Comparison of ENCODE assay signal across 16 mouse cellular contexts in the genomic region with DNA sequence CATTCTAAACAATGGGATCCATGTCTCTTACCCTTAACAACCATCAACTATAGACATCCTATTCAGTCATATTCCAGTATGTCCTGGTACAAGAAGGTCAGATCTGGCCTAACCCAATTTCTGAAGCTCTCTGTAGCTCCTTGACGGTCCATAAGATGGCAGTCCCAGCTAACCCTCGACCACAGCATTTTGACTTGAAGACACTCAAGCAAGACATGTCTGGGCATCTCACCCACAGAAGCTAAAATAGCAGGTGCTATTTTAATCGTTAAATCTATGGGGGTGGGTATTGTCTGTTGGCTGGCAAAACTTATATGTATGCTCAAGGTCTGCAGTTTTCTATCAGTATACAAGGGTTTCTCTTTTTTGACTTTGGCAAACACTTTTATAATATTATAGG. TPM values are rescaled to one million over a fixed set of nuclear protein-coding genes. Genes with fewer than 3 reads are reported as not detected.
DNase-seq lines count a peak whose midpoint lies in the region; TF ChIP-seq lines count a peak whose summit lies in the region.
"Had no signal": no experiment of that assay in that cellular context is flagged by ENCODE, and none has a peak within 500 bp of the region (broad histone marks: within the 10 kb centered on the region; RNA-seq: fewer than 3 reads in every experiment).

No protein-coding gene starts in this region.

- peak; percentile 38 for DNase-seq in cerebellum, adult 9-10 months
- no peak for DNase-seq in cerebellum, postnatal 4 days (ENCODE audit: low spot score in 2 of 2)
- no peak for DNase-seq in layer of hippocampus, adult 2 months (ENCODE audit: low spot score in 2 of 2)
- no peak for DNase-seq in layer of hippocampus, adult 18-20 months (ENCODE audit: low spot score in 2 of 2)
- peak; percentile 71 for DNase-seq in R1 (ENCODE audit: low read depth, low spot score)
- no peak for DNase-seq in layer of hippocampus, postnatal 14 days (ENCODE audit: low spot score in 2 of 2)
- no peak for DNase-seq in gastrocnemius, postnatal 10 days
- DNase-seq: B cell, adult 2 months; gastrocnemius, postnatal 36 days; kidney, postnatal 25 days; lung, postnatal 10 days; thymus, postnatal 14 days had no signal

- no peak overlapping the region for H3K4me3 ChIP-seq in layer of hippocampus, adult 2 months
- no peak overlapping the region for H3K4me3 ChIP-seq in embryonic fibroblast, embryonic 13.5 days (ENCODE audit: insufficient read depth, low read length)
- H3K4me3 ChIP-seq: heart, embryonic 13.5 days; limb, embryonic 13.5 days; liver, embryonic 15.5 days had no signal

- no peak for TF ChIP-seq POLR2A in embryonic fibroblast, embryonic 13.5 days (IDR thresholded peaks at IDR 0.05; ENCODE audit: low read depth, low read length)

- no peak overlapping the region for H3K27ac ChIP-seq in layer of hippocampus, adult 2 months
- H3K27ac ChIP-seq in embryonic fibroblast, embryonic 13.5 days (ENCODE audit: insufficient read depth, low read length), result peak overlapping the region; percentile 49; the same call in 1 of the 2 replicates
- H3K27ac ChIP-seq: heart, embryonic 13.5 days; limb, embryonic 13.5 days; liver, embryonic 15.5 days had no signal

- H3K4me1 ChIP-seq in embryonic fibroblast, embryonic 13.5 days (ENCODE audit: control insufficient read depth, insufficient read depth, low read length), result peaks cover 4% of the 10 kb centered on the region; the same call in 1 of the 2 replicates
- H3K4me1 ChIP-seq: heart, embryonic 13.5 days; limb, embryonic 13.5 days; liver, embryonic 15.5 days had no signal

- peak; percentile 20 for TF ChIP-seq CTCF in layer of hippocampus, adult 2 months (conservative IDR thresholded peaks at IDR 0.05)
- no peak for TF ChIP-seq CTCF in embryonic fibroblast, embryonic 13.5 days (IDR thresholded peaks at IDR 0.05; ENCODE audit: borderline replicate concordance, insufficient read depth, low read length)

RNA-seq across cellular contexts. Expression of gene Nmd3, which starts 33.4 kb away (rescaled TPM):
- total RNA-seq in layer of hippocampus, adult 2 months (2021), result 10 to 100 TPM; 45.0 to 50.0 TPM
- 10 to 100 TPM; 51.3 to 55.9 TPM for total RNA-seq in layer of hippocampus, adult 18-20 months (2021)
- polyA plus RNA-seq in embryonic fibroblast, embryonic 13.5 days (2011; ENCODE audit: insufficient read length, low read depth, missing spikeins), result 134 and 152 TPM in 2 replicates
- 10 to 100 TPM; 40.3 to 46.0 TPM for total RNA-seq in layer of hippocampus, postnatal 14 days (2021)
- 10 to 100 TPM; 30.5 to 36.4 TPM for total RNA-seq in gastrocnemius, postnatal 10 days (2021)

Comparison
In these comparisons a context has a peak if more than half of its experiments do, and no peak if none do; other contexts are left out.
1. DNase-seq: peak in cerebellum, adult 9-10 months (single experiment) and R1 (single experiment); none in cerebellum, postnatal 4 days (0 of 2), layer of hippocampus, adult 2 months (0 of 2), layer of hippocampus, adult 18-20 months (0 of 2), layer of hippocampus, postnatal 14 days (0 of 2) and gastrocnemius, postnatal 10 days (single experiment).